Mouse (Mus musculus): Measurements from ENCODE around the gene Zcchc17. TPM values are rescaled to one million over a fixed set of nuclear protein-coding genes. Genes with fewer than 3 reads are reported as not detected.

The Zcchc17 gene
- total RNA-seq, 2 experiments from 2014 or later = 23.1 to 24.3 TPM

DNA sequence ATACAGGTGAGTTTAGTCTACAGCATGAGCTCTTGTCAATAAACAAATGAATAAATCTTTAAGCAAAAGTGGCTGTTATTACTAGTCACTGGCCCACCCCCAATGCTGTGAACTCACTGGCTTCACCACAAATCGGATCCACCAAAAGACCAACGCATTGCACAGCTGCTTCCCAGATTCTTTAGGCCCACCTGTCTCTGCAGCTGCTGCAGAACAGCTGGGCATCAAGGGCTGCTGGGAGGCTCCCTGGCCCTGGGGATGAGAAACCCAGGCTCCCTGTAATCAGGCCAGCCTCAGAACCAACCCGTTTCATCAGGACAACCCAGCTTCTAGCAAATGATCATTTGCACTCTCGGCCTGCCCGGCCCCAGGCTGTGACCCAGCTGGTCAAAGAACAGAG lies 76.9 kb downstream of the Zcchc17 start:
- DNase-seq = no peak

- no peak for DNase-seq
Measured at GRCm38 (mm10) chr4:130279105-130279504, 80.6 kb downstream of the Zcchc17 start, which contains the start of gene Serinc2. Serinc2 (minus strand) TSS chr4:130279205.

DNA sequence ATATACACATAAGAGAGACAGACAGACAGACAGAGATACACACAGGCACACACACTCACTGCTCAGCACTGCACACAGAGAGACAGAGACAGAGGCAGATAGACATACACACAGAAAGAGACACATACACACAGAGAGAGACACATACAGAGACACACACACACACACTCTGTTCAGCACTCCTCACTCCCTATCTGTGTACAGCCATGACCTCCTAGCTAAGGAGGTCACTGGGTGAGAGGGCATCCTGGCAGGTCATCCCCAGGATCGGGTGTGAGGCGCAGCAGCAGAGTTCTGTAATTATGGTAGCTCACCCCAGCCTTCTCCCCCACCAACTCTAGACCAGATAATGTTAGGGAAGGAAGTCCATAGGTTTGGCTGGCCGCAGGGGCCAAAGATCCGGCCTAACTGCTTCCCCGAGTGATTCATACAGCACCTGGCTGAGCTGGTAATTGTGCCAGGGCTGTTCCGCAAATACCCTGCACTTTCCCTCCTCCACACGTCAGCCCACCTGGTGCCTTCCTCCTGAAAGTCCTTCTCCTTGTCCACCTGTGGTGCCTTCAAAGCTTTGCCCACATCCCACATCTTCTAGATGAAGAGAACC lies 83.1 kb downstream of the Zcchc17 start:
- DNase-seq = no peak

GRCm38 (mm10) chr4:130275823-130276105 lies 84.0 kb downstream of the Zcchc17 start:
- no peak for DNase-seq

- no peak for DNase-seq
Measured at GRCm38 (mm10) chr4:130275016-130275822, 84.5 kb downstream of the Zcchc17 start.

GRCm38 (mm10) chr4:130274346-130275015 lies 85.3 kb downstream of the Zcchc17 start:
- no peak for DNase-seq

DNA sequence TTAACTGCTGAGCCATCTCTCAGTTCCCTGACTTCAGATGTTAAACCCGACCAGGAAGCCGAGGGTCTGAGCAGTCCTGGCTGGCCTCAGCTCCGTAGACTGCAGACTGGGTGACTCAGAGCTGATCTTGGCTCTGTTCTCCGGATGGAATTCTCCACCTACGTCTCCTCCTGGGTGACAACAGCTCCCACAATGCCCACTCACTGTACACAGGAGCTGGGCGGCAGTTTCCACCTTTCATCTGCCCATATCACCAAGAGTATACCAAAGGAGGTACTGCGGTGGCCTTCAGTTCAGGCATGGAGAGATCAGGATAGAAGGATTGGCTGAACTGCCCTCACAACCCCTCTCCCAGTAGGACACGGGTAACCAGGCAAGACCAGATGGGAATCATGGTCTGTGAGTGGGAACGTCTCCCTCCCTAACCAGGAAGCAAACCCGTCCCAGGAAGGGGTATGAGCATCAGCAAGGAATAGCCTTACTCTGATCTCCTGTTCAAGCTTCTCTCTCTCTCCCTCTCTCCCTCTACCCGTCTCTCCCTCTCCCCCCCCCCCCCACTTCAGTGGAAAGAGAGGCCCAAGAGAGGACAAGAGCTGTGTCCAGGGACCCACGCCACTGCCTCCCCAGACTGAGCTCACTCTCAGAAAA lies 85.9 kb downstream of the Zcchc17 start:
- DNase-seq = no peak

DNA sequence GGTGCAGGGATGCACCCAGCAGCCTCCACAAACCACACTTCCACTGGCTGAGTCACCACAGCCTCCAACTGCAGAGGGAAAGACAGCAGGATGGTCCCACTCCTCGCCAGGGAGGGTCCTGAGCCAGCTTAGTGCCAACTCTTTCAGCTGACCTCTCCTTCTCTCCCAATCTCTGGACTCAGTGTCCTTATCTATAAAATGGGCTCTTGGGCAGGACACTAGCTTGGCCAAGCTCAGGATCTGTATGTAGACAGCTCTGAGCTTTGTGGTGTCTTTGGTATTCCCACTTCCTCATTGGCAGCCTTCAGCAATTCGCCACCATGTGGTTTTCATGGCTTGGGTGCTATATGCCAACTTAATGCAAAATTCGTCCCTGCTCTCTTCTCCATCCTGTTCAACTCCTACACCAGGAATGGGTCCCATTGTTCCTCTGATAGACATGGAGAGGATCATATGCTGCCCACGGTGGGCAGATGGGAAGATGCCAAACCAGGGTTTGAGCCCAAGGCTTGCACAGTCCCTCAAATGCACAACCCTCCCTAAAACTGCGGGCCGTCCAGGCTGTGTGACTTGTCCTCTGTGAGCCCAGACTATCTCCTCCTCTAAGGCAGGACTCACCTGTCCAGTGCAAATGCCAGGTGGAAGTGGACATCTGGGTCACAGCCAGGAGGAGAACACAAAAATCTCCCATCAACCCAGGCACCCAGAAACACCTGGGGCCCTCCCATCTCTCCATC lies 89.0 kb downstream of the Zcchc17 start:
- no peak for DNase-seq

- DNase-seq = no peak
Measured at GRCm38 (mm10) chr4:130270089-130270488, 89.7 kb downstream of the Zcchc17 start.

DNA sequence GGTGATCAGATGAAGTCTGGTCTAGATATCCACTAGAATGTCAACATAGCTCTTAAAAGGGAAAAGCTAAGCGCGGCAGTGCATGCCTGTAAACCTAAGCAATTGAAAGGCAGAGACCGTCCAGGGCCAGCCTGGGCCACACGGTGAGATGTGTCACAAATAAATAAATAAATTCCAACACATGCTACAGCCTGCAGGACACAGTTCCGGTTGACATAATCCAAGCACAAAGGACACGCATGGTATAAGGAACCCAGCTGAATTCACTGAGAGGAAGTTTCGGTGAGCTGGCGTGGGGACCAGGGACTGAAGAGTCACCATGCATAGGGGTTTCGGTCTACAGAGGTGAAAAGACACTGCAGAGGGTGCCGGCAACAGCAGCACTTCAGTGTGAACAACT lies 91.0 kb downstream of the Zcchc17 start:
- no peak for DNase-seq

DNA sequence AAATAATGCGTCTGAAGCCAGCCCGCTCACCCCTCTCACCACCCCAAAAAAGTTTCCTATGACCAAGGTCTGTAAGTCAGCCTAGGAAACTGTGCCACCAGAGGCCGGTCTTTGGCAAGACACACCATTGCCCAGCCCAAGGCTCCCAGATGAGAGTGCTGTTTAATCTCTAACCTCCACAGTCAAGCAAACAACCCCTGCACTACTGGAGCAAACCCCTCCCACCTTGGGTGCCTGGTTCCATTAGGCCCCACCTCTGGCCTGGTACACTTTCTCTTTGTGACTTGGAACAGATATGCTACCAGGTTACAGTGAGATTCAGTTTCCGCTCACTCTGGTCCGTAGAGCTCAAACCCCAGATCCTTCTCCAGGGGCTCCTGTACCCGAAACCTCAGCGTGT lies 92.7 kb downstream of the Zcchc17 start:
- DNase-seq = no peak

DNA sequence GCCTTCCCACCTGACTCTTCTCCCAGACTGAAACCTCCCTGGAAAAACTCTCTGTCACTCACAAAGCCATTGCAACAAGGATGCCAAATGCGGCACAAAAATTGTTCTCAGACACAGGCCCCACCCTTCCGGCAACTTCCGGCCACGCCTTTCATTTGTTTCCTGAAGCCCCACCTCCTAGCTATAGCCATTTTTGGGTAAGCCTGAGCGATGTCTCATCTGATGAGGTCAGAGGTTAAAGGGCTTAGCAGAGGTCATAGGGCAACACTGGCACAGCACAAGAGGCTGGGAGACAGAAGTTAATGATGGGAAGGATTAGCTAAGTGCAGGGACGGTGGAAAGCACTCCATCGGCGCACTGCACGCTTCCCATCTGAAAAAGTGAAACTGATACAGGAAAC lies 93.1 kb downstream of the Zcchc17 start:
- DNase-seq = no peak

Other genes with a start within 250 kb of the Zcchc17 start
- gene Hcrtr1, start 220.6 kb downstream of the Zcchc17 start, total RNA-seq (2021) = not detected
- 10 to 100 TPM; 68.9 to 69.4 TPM for gene Tinagl1, start 184.8 kb downstream of the Zcchc17 start, total RNA-seq (2021)
- not detected for gene Gm853, start 137.5 kb downstream of the Zcchc17 start, total RNA-seq (2021)
- gene Serinc2, start 80.7 kb downstream of the Zcchc17 start, total RNA-seq (2021) = 1 to 10 TPM; 2.7 to 3.8 TPM
- 1,000 to 10,000 TPM; 6,197 to 6,868 TPM for gene Fabp3, start 51.3 kb downstream of the Zcchc17 start, total RNA-seq (2021)
- under 1 TPM; 0.59 to 0.60 TPM for gene Gm10570, start 51.3 kb downstream of the Zcchc17 start, total RNA-seq (2021)
- gene Snrnp40, start 189 bp upstream of the Zcchc17 start, total RNA-seq (2021) = 10 to 100 TPM; 39.0 to 40.0 TPM
- 10 to 100 TPM; 11.2 to 15.2 TPM for gene Nkain1, start 214.2 kb upstream of the Zcchc17 start, total RNA-seq (2021)

Data from heart, postnatal 4 days (tissue).